Mouse (Mus musculus) C2C12 (cell line): ENCODE measurements around the gene Cnpy2. TPM values are rescaled to one million over a fixed set of nuclear protein-coding genes. Genes with fewer than 3 reads are reported as not detected.

ENCODE experiments used
- H3K27me3 ChIP-seq: one replicate; pipeline ENCODE4 v1.6.1; 2011; ENCODE audit not compliant: control insufficient read depth, insufficient read depth, insufficient read length
- H3K36me3 ChIP-seq: one replicate; pipeline ENCODE4 v1.6.1; 2011; ENCODE audit not compliant: control insufficient read depth, insufficient read depth
- H3K4me3 ChIP-seq: one replicate; pipeline ENCODE4 v1.5.1; 2011; ENCODE audit warnings: mild to moderate bottlenecking, control low read depth; ENCODE audit not compliant: poor library complexity, insufficient read depth, severe bottlenecking
- H3K79me2 ChIP-seq: one replicate; pipeline ENCODE4 v1.6.1; 2011; ENCODE audit not compliant: control insufficient read depth, insufficient read depth
- H3K79me3 ChIP-seq: one replicate; pipeline ENCODE4 v1.6.1; 2011; ENCODE audit warnings: low read depth, control low read depth
- H3ac ChIP-seq: one replicate; pipeline ENCODE3; 2011; ENCODE audit warnings: low read depth; ENCODE audit not compliant: control insufficient read depth, insufficient read length
- CEBPB ChIP-seq: IDR thresholded peaks from one replicate; pipeline ENCODE4 v1.6.1; 2011; ENCODE audit warnings: low read depth, mild to moderate bottlenecking, control low read depth, moderate library complexity
- CTCF ChIP-seq: IDR thresholded peaks from one replicate; pipeline ENCODE4 v1.5.1; 2011; ENCODE audit not compliant: control insufficient read depth, insufficient read depth, insufficient read length
- FOSL1 ChIP-seq: IDR thresholded peaks from one replicate; pipeline ENCODE4 v1.8.0; 2011; ENCODE audit warnings: mild to moderate bottlenecking, low read length; ENCODE audit not compliant: poor library complexity, insufficient read depth, severe bottlenecking
- MAX ChIP-seq: IDR thresholded peaks from one replicate; pipeline ENCODE4 v1.6.1; 2011; ENCODE audit warnings: mild to moderate bottlenecking, control low read depth
- MYOD1 ChIP-seq: IDR thresholded peaks from one replicate; pipeline ENCODE4 v1.6.1; 2011; ENCODE audit warnings: low read depth; ENCODE audit not compliant: control insufficient read depth, insufficient read length
- MYOG ChIP-seq: IDR thresholded peaks from one replicate; pipeline ENCODE4 v1.6.1; 2011; ENCODE audit not compliant: control insufficient read depth, insufficient read length; ENCODE audit errors: extremely low read depth
- USF1 ChIP-seq: IDR thresholded peaks from one replicate; pipeline ENCODE4 v1.6.1; 2011; ENCODE audit warnings: low read depth, mild to moderate bottlenecking, control low read depth, moderate library complexity
- polyA plus RNA-seq: library from polyadenylated mRNA; unstranded; fragments of >200 nt; fragmentation: generic; extraction: Trizol; gene quantifications from one replicate; pipeline ENCODE4 v1.2.1, GENCODE M21; 2012; ENCODE audit warnings: missing spikeins

The Cnpy2 gene
- polyA plus RNA-seq, 1 experiment: 102 TPM

DNA sequence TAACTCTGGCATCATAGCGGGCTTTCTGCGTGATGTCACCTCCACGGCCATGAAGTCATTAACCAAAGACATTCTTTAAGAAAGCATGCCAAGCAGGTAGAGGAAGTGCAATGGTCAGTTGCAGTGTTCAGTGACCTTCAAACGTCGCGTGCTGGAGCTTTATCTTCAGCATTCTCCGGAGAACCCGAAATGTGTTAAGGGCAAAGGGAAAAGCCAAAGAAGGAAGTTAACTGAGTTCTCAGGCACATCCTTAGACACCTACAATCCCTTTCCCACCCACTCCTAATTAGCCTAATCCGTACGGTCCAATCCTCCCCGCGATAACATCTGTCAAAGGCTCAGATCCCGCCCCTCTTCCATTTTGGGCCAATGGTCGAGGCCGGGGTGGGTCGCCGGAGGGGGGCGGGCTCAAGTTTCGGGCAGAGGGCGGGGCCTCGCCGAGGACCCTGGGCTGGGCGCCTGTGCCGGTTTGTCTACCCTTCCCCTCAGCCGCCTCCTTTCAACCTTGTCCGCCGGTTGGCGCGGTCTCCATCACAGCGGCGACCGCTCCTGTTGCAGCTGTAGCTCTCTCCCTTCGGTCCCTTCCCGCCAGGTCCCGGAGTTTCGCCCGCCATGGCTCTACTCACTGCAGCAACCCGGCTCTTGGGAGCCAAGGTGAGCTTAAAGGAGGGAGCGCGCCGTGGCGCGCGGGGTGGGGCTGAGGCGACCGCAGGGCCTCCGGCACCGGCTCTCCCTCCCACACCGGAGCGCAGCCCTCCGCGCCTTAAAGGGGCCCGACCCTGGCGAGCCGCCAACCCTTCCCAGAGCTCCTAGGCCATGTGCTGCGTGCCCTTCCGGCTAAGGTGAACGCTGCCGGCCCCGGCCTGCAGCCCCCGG is 15.3 kb downstream of the Cnpy2 start, which contains the start of gene Cs:
Gene Cs (plus strand): TSS at position 429 of the 876 bp plus-strand sequence.
- no peak for TF ChIP-seq MYOG
- TF ChIP-seq CTCF: no peak
- peak; percentile 56 for TF ChIP-seq MAX
- peaks cover 50% of the 10 kb centered on the region for H3K79me3 ChIP-seq
- peak within 1 kb of the TSS; percentile 90 for H3ac ChIP-seq
- H3K4me3 ChIP-seq: peak within 1 kb of the TSS; percentile 92
- peaks cover 54% of the 10 kb centered on the region for H3K79me2 ChIP-seq
- H3K36me3 ChIP-seq: peaks cover 39% of the 10 kb centered on the region
- H3K27me3 ChIP-seq: no peaks in the 10 kb centered on the region

DNA sequence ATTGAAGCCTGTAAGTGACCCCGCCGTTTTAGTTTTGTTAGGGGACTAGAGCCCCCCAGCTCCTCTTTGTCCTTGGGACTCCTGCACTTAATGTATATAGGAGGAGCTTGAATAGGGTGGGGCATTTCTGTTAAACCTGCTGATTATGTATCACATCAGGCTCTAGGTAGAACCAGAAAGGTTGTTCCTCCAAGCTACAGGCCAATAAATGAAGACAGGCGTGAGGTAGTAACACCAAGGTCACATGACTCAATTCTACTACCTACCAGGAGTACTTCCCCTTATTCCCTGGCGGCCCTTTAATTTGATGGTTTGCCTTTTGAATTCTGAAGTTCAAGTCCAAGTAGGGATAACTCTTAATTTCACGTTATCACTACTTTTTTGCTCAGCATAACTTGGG is 16.2 kb downstream of the Cnpy2 start:
- peak overlapping the region; percentile 92 for H3K4me3 ChIP-seq
- peak overlapping the region; percentile 90 for H3ac ChIP-seq
- TF ChIP-seq USF1 (peak; percentile 90), MYOG (no peak)
- no peaks in the 10 kb centered on the region for H3K27me3 ChIP-seq
- peaks cover 59% of the 10 kb centered on the region for H3K79me3 ChIP-seq
- peaks cover 44% of the 10 kb centered on the region for H3K36me3 ChIP-seq
- H3K79me2 ChIP-seq: peaks cover 62% of the 10 kb centered on the region

DNA sequence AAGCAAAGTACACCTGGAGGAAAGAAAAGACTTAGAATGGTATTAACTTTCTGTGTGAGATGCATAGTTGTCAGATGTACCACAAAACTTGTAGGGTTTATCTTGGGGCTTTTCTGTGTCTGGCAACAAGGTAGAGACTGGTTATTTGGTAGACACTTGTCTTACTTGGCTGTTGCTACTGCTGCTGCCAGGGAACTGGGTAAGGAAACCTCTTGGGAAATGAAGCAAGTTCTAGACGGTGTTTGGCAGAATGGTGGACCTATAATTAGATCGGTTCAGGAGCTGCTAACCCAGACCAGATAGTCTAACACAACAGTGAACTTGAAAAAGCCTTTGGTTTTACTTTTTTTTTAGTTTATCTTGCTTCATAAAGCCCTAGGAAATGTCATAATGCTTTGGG is 16.7 kb downstream of the Cnpy2 start:
- Histone ChIP-seq H3K79me3 (peaks cover 64% of the 10 kb centered on the region), H3K79me2 (peaks cover 68% of the 10 kb centered on the region), H3K4me3 (peak overlapping the region; percentile 92), H3K36me3 (peaks cover 44% of the 10 kb centered on the region), H3K27me3 (no peaks in the 10 kb centered on the region), H3ac (peak overlapping the region; percentile 20)
- TF ChIP-seq MAX: no peak
- TF ChIP-seq CTCF: no peak
- TF ChIP-seq MYOG: no peak

DNA sequence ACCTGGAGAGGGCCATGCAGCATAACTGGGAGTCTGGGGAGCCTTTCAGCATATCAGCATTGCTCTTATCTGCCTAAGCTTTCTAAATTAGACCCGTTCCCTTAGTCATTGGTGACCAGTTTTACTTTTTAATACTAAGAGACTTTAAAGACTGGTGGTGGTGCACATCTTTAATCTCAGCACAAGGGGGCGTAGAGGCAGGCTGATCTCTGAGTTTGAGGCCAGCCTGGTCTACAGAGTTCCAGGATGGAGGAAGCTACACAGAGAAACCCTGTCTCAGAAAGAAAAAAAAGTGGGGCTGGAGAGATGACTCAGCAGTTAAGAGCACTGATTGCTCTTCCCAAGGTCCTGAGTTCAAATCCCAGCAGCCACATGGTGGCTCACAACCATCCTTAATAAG is 18.0 kb downstream of the Cnpy2 start:
- no peak for TF ChIP-seq USF1
- no peak for TF ChIP-seq CTCF
- no peak for TF ChIP-seq MYOG
- no peak for TF ChIP-seq CEBPB
- no peak for TF ChIP-seq MYOD1
- TF ChIP-seq FOSL1: no peak
- TF ChIP-seq MAX: no peak
- Histone ChIP-seq H3K79me3 (peaks cover 64% of the 10 kb centered on the region), H3ac (no peak overlapping the region), H3K4me3 (no peak overlapping the region), H3K79me2 (peaks cover 78% of the 10 kb centered on the region), H3K27me3 (no peaks in the 10 kb centered on the region), H3K36me3 (peaks cover 44% of the 10 kb centered on the region)

DNA sequence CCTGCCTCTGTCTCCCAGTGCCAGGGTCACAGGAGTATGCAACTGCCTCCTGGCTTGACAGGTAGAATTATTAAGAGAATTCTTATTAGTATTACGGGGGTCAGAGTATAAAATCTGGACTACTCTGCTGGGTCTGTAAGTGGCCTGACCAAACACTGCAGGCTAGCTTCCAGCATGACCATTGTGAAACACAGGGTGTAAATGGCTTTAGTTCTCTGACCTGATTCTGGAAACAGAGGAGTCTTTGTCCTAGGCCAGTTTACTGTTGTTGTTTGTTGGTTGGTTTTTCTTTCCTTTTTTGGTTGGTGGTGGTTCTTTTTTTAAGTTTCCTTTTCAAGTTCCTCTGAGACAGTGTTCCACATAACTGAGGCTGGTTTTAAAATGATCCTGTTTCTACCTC is 21.2 kb downstream of the Cnpy2 start:
- H3K36me3 ChIP-seq: peaks cover 59% of the 10 kb centered on the region
- H3K79me2 ChIP-seq: peaks cover 98% of the 10 kb centered on the region
- no peak overlapping the region for H3ac ChIP-seq
- no peaks in the 10 kb centered on the region for H3K27me3 ChIP-seq
- peaks cover 85% of the 10 kb centered on the region for H3K79me3 ChIP-seq
- TF ChIP-seq FOSL1: no peak
- no peak for TF ChIP-seq USF1
- TF ChIP-seq CTCF: no peak
- no peak for TF ChIP-seq MYOD1
- no peak for TF ChIP-seq MAX
- no peak for TF ChIP-seq MYOG
- no peak for TF ChIP-seq CEBPB
- no peak overlapping the region for H3K4me3 ChIP-seq

DNA sequence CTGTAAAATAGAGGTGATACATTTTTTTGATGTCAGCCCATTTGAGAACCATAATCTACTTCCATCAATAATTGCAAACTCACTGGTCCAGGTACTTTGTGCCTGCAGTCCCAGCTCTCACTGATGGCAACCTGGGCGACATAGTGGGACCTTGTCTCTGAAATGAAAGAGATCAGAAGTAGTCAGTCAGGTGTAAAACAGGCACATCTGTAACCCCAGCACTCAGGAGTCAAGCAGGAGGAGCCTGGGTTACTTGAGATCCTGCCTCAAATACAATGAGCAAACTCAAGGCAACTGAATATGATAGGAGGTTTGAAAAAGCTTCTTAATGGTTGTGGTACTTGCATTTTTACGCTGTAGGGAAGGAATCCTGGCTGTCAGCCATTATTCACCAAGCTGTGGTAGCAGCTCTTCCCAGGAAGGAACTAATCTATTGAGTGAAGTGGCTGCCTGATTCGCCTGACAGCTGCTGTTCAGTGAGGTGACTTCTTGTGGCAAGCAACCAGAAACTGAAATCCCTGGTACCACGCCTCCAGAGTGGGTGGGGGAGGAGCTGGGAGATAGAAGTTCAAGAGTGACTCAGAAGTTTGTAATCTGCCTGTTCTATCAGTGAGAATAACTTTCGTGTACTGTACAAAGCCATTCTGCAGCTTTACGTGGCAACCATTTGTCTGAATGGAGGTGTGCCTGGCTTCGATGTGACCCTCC is 22.5 kb downstream of the Cnpy2 start:
- Histone ChIP-seq H3K79me3 (peaks cover 85% of the 10 kb centered on the region), H3K4me3 (no peak overlapping the region), H3K79me2 (peaks cover 98% of the 10 kb centered on the region), H3K36me3 (peaks cover 54% of the 10 kb centered on the region), H3K27me3 (no peaks in the 10 kb centered on the region), H3ac (no peak overlapping the region)
- TF ChIP-seq USF1 (no peak), MAX (peak; percentile 76), MYOD1 (peak; percentile 85), FOSL1 (no peak), CTCF (no peak)
